Mouse (Mus musculus) stomach, postnatal 0 days (tissue): ENCODE data around the gene Strip1.

ENCODE experiments used
- CTCF ChIP-seq: IDR thresholded peaks from 2 replicates; pipeline ENCODE4 v1.5.1; 2016; ENCODE audit warnings: antibody characterized with exemption, low read depth, mild to moderate bottlenecking, moderate library complexity
- EP300 ChIP-seq: optimal IDR thresholded peaks from 2 replicates; pipeline ENCODE3; 2016; ENCODE audit warnings: antibody characterized with exemption

DNA sequence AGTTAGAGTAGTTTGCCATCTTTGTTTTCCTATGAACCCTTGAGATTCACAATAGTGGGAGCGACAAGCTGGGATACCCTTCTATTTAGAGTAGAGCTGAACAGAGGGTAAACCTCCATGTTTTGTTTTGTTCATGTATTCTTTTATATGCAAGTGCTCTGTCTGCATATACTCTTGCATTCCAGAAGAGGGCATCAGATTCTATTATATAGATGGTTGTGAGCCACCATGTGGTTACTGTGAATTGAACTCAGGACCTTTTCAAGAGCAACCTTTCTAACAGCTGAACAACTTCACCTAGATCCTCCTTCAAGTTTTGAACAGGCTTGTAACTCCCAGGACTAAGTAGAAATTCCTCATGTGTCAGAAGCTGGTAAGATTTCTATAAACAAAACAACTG is 27.5 kb upstream of the Strip1 start:
- no peak for TF ChIP-seq EP300
- TF ChIP-seq CTCF, result peak; percentile 58
